Mouse (Mus musculus): ENCODE measurements at regions not wholly inside any gene's neighbourhood (a gene's known extent, or its start where the extent isn't known, plus 50 kb on each side); places are given as distances from the start of the nearest gene placed in this dataset.
"Not testable (repeated sequence)": the region's sequence is repeated elsewhere in the genome, so short reads cannot be mapped to it uniquely, and the experiment has no call there.

DNA sequence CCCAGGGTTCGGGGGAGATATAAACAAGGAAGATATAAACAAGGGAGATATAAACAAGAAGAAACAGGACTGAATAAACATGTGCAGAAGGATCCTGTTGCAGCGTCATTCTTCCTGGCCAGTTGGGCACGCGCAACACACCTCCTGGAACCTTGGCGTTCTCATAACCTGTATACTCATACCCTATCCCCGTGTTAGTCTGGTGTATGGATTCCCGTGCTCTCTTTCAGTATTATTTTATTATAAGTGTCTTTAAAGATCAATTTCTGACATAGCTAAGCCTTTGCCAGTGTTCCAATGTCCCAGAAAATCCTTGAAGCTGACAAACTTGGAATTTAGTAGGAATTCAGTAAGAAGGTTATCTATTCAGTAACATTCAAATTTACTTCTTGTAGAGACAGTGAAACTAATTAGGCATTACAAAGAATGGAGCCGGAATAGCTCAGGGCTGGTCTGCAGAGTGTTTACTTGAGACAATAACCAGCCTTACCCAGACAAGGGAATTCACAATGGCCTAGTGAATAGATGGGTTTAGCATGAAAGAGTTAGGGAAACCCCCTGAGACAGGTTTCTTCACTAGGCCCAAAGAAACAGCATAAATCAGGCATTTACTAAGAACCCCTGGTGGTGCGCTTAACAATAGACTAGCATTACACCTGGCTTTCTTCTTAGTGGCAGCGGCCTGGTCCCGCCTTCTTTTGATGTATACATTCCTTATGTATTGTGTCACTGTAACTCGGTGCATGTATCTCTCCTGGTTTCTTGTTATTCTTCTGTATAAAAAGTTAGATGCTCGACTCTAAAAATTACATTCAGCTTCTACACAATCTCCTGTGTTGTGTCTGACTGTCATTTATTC lies 458.4 kb downstream of the Epm2a start:
- in situ Hi-C loops (cut with MboI; ENCODE audit: unreplicated experiment in 2 of 2) = not testable (repeated sequence)

DNA sequence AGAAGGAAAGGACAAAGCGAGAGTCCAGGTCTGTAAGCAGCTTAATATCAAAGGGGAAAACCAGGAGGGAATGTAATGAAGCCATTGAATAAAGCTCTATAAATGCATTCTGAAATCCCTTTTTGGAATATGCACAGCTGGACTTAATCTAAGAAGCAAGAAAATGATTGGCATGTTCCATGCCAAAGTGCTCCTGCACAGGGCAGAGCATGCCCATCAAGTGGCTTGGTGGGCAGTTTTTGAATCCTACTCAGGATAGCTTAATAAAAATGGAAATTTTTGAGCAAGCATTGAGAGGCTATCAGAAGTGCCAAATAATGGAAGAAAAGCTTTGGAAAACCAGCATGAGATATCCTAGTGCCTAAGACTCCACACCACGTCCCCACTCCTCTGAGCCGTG lies 466.1 kb downstream of the Epm2a start:
- in situ Hi-C loops (cut with MboI; ENCODE audit: unreplicated experiment in 2 of 2) = no loop called here

DNA sequence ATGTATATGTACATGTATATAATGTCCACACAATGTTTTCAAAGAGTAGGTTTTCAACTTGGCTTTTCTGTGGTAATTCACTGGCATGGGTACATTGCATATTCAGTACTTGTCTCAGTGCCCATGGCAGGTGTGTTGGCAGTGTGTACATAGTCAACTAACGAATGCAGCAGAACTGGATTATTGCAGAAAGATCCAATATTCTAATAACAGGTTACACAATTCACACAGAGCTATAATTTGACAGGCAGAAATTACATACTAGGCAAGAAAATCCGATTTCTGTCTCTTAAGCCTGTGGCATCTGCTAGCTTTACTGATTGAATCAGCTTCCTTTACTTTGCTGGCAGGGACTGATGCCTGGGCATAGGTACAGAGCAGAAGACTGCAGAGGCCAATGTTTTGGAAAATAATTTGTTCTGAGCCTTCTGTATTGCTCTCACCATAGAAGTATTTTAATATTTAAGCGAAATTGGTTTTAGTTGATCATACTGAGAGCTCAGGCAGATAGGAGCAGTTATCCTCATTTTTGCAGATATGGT lies 479.3 kb downstream of the Epm2a start:
- in situ Hi-C loops (cut with MboI; ENCODE audit: unreplicated experiment in 2 of 2) = no loop called here

DNA sequence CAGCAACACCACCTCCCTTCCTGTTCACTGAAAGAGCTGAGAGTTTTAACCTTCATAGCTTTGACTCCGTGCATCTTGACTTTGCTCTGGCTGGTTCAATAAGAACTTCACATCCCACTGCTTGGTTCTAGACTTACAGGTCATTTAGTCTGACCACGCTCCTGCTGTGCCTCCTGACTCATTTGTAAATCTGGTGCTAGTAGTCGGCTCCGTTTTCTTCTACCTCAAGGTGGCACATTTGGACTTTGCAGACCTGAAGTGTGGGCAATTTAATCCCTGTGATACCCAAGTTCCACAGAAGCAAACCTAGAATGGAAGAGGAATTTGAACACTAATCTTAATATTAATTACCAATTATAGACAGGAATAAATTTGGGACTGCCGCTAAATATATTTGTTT lies 497.9 kb downstream of the Epm2a start:
- in situ Hi-C loops (cut with MboI; ENCODE audit: unreplicated experiment in 2 of 2) = no loop called here

DNA sequence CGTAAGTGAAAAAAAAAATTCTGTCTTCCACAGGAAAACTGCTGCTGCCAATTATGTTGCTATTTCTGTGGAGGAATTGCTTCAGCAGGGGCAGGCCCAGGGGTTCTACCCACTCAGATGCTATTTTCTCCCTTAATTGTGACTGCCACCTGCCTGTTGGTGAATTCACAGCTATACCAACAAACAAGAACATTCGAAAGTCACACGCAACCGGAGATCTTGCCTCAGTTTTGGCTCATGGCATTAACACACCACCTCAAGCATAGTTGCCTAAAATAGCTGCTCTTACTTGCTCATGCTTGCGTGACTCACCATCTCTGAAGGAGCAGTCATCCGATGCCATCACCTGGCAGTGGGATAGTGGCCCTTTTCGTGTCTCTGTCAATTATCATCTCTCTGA lies 498.3 kb downstream of the Epm2a start:
- in situ Hi-C loops (cut with MboI; ENCODE audit: unreplicated experiment in 2 of 2) = no loop called here

DNA sequence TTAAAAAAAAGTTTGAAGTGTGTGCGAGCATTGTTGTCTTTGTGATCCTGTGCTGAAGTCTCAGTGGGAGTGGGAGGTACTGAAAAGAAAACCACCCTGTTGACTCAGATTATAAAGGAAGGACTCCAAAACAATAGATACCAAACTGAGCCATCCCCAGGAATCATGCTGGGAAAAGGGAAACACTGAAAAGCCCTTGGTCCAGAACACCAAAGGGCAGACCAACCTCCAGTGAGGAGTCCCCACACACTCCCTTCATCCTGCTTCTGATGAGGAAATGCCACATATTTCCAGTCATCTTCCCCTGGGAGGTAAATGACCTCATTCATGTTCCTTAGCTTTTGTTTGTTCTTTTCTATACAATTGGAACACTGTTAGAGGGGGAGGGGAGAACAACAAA lies 502.9 kb downstream of the Epm2a start:
- in situ Hi-C loops (cut with MboI; ENCODE audit: unreplicated experiment in 2 of 2) = no loop called here

DNA sequence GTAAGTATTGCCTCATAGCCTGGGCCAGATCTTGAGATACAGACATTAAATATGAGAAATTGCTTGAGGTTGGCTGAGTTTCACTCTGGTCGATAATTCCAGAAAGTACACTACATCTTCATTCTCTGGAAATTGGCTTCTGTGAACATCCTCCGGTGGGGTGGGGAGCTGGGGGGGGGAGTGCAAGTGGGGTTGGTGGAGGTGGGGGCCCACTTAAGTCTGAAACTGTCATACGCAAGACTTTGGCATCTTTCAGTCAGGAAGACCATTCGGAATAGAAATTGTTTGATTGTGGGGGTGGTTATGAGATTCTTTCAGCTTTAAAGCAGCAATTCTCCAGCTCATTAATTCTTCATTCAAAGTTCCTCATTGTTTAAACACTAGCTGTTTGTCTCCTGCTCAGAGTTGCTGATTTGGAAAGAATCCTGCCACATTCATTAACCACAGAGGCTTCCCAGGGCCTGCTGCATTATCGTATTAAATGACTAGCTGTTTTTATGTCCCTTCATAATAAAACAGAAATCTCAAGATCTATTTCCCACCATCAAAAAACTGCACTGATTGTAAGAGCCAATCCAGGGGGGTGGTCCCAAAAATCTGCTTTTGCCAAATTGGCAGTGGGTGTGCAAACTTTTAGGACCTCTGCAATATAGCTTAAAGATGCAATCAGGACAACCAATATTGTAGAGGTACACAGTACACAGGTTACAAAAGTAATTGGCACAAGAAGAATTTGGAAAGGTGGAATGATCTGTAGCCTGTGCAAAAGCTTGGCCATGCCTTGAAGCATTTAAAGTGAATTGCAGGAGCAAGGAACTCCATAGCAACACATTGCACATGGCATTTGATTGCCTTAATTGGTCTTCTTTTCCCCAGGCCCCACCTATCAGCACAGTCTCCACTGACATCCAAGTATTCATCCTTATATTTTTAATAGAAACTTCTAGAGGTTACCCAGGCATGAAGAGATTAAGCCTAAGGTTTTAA lies 532.2 kb downstream of the Epm2a start:
- in situ Hi-C loops (cut with MboI; ENCODE audit: unreplicated experiment in 2 of 2) = no loop called here

DNA sequence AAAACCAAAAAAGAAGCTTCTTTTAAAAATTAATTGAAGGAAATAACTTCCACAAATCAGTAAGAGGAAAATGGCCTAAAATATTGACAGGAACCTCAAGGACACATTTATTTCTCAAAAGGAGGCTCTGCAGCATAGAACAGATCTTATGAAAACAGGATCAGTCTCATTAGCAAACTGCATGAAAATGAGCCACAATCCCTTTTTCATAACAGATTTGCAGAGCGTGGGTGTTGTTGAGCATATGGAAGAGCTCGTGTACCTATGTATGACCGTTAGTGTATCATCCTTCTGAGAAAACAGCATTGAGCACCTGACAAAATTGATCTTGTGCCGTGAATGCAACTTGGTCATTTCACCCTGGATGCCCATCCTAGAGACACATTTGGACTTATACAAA lies 543.0 kb downstream of the Epm2a start:
- in situ Hi-C loops (cut with MboI; ENCODE audit: unreplicated experiment in 2 of 2) = no loop called here

DNA sequence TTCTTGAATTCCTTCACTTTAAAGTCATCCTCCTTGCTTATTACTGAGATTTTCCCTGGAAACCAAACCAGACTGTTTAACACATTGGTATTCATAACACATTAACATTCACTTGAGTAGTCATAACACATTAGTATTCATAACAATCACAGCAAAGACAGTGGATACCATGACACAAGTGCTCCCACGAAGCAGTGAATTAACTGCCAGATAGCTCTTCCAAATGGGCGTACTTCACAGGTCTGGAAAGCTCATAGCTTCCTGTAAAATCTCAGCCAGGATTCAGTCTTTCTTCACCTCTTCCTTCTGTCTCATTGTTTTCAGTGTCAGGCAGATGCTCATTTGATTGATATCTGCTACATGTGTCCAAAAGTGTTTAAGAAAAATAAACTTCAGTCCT lies 545.7 kb downstream of the Epm2a start:
- in situ Hi-C loops (cut with MboI; ENCODE audit: unreplicated experiment in 2 of 2) = no loop called here

DNA sequence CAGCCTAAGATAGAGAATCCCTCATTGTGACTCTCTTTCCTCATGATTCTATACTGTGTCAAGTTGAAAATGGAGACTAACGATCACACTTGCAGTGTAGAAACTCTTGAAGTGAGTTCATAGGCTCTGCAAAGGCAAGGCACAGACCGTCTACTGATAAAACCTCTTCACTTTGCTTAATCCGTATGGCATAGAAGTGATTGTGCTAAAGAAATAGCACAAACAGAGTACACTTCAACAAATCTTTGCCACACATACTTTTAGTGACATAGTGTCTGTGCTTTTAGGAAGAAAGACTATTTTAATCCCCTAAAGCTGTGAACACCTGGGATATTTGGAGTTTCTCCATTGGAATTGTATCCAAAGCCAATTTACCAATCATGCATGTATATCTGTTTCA lies 578.9 kb downstream of the Epm2a start:
- in situ Hi-C loops (cut with MboI; ENCODE audit: unreplicated experiment in 2 of 2) = no loop called here

DNA sequence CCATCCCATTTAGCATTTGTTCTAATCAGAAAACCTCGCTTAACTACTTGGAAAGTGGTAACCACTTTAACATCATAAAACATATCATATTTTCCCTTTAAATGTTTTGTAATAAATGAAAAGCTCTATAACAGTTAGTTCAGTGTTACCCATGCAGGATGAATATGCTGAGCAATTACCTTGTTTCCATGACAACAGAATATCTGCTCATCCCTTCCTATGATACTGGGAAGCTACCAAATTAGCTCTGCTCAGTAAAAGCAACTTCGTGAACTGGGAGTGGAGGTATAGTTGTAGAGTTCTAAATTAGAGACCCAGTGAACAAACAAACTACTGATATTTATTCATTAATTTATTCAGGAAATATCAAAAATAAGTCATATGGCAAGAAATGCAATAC lies 595.0 kb downstream of the Epm2a start:
- in situ Hi-C loops (cut with MboI; ENCODE audit: unreplicated experiment in 2 of 2) = no loop called here

DNA sequence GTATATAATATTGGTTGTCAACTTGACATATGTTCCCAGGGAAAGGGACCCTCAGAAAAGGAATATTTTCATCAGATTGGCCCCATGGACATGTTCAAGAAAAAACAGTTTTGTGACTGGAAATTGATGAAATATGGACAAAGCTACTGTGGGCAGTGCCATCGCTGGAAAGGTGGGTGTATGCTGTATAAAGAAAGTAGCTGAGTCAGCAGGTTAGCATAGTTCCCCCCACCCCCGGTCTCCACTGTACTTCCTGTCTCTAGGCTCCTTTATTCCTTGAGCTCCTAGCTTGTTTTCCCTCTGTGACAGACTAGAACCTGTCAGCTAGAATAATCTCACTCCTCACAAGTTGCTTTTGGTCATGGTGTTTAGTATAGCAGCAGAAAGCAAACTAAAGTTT lies 599.6 kb downstream of the Epm2a start:
- in situ Hi-C loops (cut with MboI; ENCODE audit: unreplicated experiment in 2 of 2) = no loop called here

DNA sequence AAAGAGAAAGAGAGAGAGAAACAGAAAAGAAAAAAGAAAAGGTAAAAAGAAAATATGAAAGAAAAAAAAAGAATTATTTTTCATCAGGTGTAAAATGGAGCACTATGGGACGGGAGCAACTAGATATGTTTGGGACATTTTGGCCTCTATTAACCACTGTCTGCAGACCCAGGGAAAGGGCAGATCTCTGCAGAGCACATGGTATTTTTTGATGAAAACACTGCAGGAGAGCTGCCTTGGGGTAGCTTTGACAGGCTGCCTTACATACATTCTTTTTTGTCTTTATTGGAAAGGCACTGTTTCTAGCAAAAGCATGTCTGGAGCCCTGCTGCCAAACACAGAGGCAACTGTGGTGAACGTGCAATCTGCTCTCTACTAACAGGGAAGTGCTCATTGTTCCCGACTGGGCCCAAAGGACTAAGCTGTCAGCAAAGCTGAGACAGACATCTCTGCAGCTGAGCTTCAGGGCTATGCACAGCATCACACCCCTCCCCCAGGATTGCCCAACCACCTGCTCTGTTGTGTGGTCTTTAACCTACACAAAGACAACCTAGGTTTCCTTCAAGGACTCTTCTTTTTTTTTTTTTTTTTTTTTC lies 617.2 kb downstream of the Epm2a start:
- in situ Hi-C loops (cut with MboI; ENCODE audit: unreplicated experiment in 2 of 2) = no loop called here

DNA sequence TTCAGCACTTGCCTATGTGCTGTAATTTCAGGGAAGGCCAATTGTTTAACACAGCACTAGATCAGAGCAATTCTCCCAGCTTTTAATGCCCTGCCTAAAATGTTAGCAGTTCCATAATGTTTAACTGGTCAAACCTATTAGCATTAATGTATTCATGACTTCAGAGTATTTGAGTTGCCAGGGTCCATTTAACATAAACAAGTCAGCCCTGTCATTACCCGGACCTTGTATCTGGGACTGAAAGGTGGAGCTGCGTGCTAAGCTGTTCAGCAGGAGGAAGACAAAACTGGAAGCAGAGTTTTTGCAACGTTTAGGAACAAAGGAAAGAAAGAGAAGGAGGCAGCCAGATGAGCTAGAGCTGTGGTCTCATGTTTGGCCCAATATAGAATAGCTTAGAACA lies 661.8 kb downstream of the Epm2a start:
- in situ Hi-C loops (cut with MboI; ENCODE audit: unreplicated experiment in 2 of 2) = loop anchor here in 1 of 2 experiments (25.0 kb wide), 1 partner anchor 607 kb away; no protein-coding TSS in a partner anchor

DNA sequence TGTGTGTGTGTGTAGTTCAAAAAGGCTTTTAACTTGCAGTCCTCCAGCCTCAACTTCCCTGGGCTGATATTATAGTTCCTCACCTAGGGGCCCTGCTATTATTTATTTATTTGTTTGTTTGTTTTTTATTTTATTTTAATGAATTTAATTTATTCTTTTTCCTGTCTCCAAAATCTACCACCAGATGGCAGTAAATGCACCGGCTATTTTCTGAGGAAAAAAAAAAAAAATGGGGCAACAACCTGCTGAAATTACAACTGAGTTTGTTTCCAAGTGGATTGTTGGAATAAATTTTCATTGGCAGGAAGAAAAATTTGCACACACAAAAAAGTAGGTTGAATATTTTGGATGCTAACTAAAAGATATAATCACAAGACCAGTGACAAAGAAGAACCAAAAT lies 662.7 kb downstream of the Epm2a start:
- in situ Hi-C loops (cut with MboI; ENCODE audit: unreplicated experiment in 2 of 2) = loop anchor here in 1 of 2 experiments (25.0 kb wide), 1 partner anchor 606 kb away; no protein-coding TSS in a partner anchor

DNA sequence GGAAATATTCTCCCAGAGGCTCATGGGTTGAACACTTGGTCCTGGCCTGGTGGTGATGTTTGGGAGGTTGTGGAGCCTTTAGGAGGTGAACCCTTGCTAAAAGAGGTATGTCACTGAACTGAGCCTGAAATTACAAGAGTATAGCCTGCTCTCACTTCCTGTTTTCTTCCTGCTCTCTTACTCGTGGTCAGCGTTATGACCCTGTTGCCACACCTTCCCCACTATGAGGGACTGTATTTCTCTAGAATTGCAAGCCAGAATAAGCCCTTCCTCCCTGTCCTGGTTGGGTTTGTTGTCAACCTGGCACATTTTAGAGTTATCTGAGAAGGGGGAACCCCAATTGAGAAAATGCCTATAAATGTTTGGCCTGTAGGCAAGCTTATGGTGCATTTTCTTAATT lies 674.1 kb downstream of the Epm2a start:
- in situ Hi-C loops (cut with MboI; ENCODE audit: unreplicated experiment in 2 of 2) = loop anchor here in 1 of 2 experiments (25.0 kb wide), 1 partner anchor 595 kb away; no protein-coding TSS in a partner anchor

DNA sequence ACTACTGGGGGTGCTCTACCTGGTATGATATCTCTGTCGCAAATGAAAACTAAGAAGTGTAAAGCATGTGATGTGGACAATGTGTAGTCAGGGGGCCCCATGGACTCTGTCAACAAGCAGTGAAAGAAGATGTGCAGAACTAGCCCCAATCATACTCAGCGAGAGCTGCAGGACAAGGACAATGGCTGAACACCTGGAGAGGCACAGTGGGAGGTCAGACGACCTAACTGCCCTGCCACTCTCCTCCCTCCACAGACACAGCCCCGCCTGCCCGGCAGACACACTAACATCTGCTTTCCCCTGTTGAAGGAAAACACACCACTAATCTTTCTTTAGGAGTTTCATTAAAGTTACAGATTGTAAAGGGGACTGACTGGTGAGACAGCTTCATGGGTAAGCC lies 675.1 kb downstream of the Epm2a start:
- in situ Hi-C loops (cut with MboI; ENCODE audit: unreplicated experiment in 2 of 2) = loop anchor here in 1 of 2 experiments (25.0 kb wide), 1 partner anchor 594 kb away; no protein-coding TSS in a partner anchor

DNA sequence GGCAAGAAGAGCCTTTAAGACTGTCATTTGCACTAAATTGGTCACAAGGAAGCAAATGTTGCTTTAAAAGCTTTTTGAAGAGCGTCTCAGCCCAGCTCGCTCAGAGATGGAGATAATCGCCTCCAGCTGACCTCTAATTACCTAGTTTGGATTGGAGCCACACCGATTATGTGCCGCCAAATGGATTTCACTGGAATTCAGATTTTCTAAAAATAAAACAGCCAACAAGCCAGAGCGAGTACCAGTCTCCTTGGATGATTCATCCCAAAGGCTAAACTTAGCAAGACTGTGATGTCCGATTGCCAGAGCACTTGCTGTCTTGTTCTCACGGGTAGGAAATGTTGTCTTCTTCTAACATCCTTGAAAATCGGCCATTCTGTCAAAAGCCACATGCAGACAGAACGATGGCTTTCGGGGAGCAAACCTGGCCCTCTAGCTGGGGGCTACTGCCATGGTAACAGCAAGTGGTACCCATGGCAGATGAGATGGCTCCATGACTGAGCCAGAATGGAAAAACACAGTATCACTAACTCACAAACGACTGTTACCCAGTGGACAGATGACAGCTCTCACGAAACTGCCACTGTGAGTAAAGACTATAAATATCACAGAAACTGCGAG lies 676.1 kb downstream of the Epm2a start:
- in situ Hi-C loops (cut with MboI; ENCODE audit: unreplicated experiment in 2 of 2) = loop anchor here in 1 of 2 experiments (25.0 kb wide), 1 partner anchor 593 kb away; no protein-coding TSS in a partner anchor

DNA sequence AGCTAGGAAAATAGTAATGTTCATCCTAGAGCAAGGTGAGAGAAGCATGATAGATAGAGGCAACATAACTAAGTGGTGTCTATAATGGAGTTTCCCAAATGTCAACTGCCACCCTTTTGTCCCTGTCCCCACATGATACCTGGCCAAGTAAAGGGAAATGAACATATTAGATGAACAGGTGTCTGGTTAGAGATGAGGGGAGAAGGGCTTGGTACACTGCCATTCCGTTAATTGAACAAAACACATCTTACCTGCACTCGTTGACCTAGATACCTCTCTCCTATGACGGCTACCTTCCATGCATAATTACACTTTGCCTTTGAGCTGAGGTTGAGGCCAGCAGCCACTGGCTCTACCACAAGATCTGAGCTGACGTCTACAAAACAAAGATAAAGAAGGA lies 677.4 kb downstream of the Epm2a start:
- in situ Hi-C loops (cut with MboI; ENCODE audit: unreplicated experiment in 2 of 2) = loop anchor here in 1 of 2 experiments (25.0 kb wide), 1 partner anchor 592 kb away; no protein-coding TSS in a partner anchor

DNA sequence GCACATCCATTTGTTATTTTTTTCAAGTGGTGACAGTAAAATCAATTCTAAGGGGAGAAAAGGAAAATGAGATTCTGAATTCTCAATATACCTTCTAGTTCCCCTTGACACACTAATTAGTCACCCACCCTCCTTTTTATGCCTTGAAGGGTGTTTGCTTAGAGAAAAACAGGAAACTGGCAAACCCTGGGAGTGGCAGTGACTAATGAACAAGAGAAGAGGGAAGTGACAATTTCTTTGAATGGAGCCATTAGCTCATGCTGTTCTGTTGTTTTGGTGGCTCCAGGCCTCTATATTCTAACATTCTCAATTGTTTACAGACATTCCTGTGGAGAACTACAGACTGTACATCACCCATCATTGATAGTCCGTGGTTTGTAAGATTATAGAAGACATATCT lies 692.0 kb downstream of the Epm2a start:
- in situ Hi-C loops (cut with MboI; ENCODE audit: unreplicated experiment in 2 of 2) = no loop called here
